Mouse (Mus musculus): ENCODE measurements around the gene Ptcra. TPM values are rescaled to one million over a fixed set of nuclear protein-coding genes. Genes with fewer than 3 reads are reported as not detected.
"Not testable (repeated sequence)": the region's sequence is repeated elsewhere in the genome, so short reads cannot be mapped to it uniquely, and the experiment has no call there.

The Ptcra gene
- 0.36 and 0.88 TPM in 2 replicates for polyA plus RNA-seq (2012; rRNA removed)

- DNase-seq (ENCODE audit: extremely low spot score in 1 of 2, low spot score in 1 of 2) = no peak
Observed at GRCm38 (mm10) chr17:46763544-46763943, at the start of gene Ptcra. TSS of gene Ptcra (minus strand) at chr17:46763712.

- DNase-seq (ENCODE audit: extremely low spot score in 1 of 2, low spot score in 1 of 2) = no peak
Observed at GRCm38 (mm10) chr17:46812442-46812841, 48.9 kb upstream of the Ptcra start.

GRCm38 (mm10) chr17:46810672-46811071 lies 47.2 kb upstream of the Ptcra start:
- DNase-seq (ENCODE audit: extremely low spot score in 1 of 2, low spot score in 1 of 2) = no peak

GRCm38 (mm10) chr17:46809131-46809830 lies 45.8 kb upstream of the Ptcra start:
- no peak for DNase-seq (ENCODE audit: extremely low spot score in 1 of 2, low spot score in 1 of 2)

GRCm38 (mm10) chr17:46808376-46808775 lies 44.9 kb upstream of the Ptcra start:
- DNase-seq (ENCODE audit: extremely low spot score in 1 of 2, low spot score in 1 of 2) = no peak

- DNase-seq (ENCODE audit: extremely low spot score in 1 of 2, low spot score in 1 of 2) = no peak
Observed at GRCm38 (mm10) chr17:46801761-46802160, 38.2 kb upstream of the Ptcra start.

- DNase-seq (ENCODE audit: extremely low spot score in 1 of 2, low spot score in 1 of 2) = no peak
Observed at GRCm38 (mm10) chr17:46799680-46800079, 36.2 kb upstream of the Ptcra start.

GRCm38 (mm10) chr17:46797386-46797785 lies 33.9 kb upstream of the Ptcra start:
- no peak for DNase-seq (ENCODE audit: extremely low spot score in 1 of 2, low spot score in 1 of 2)

- no peak for DNase-seq (ENCODE audit: extremely low spot score in 1 of 2, low spot score in 1 of 2)
Observed at GRCm38 (mm10) chr17:46796743-46797142, 33.2 kb upstream of the Ptcra start.

- DNase-seq (ENCODE audit: extremely low spot score in 1 of 2, low spot score in 1 of 2) = no peak
Observed at GRCm38 (mm10) chr17:46792963-46793362, 29.5 kb upstream of the Ptcra start.

- DNase-seq (ENCODE audit: extremely low spot score in 1 of 2, low spot score in 1 of 2) = not testable (repeated sequence)
Observed at GRCm38 (mm10) chr17:46787974-46788373, 24.5 kb upstream of the Ptcra start.

- DNase-seq (ENCODE audit: extremely low spot score in 1 of 2, low spot score in 1 of 2) = no peak
Observed at GRCm38 (mm10) chr17:46786952-46787351, 23.4 kb upstream of the Ptcra start.

- no peak for DNase-seq (ENCODE audit: extremely low spot score in 1 of 2, low spot score in 1 of 2)
Observed at GRCm38 (mm10) chr17:46783222-46783565, 19.7 kb upstream of the Ptcra start.

GRCm38 (mm10) chr17:46782341-46783221 lies 19.1 kb upstream of the Ptcra start, which contains the start of gene Rpl7l1:
TSS of gene Rpl7l1 (minus strand) at chr17:46782672.
- DNase-seq (ENCODE audit: extremely low spot score in 1 of 2, low spot score in 1 of 2) = peak; percentile 76 to 93

GRCm38 (mm10) chr17:46781876-46782275 lies 18.4 kb upstream of the Ptcra start:
- no peak for DNase-seq (ENCODE audit: extremely low spot score in 1 of 2, low spot score in 1 of 2)

- no peak for DNase-seq (ENCODE audit: extremely low spot score in 1 of 2, low spot score in 1 of 2)
Observed at GRCm38 (mm10) chr17:46776087-46776486, 12.6 kb upstream of the Ptcra start.

GRCm38 (mm10) chr17:46775070-46775469 lies 11.6 kb upstream of the Ptcra start:
- DNase-seq (ENCODE audit: extremely low spot score in 1 of 2, low spot score in 1 of 2) = no peak

GRCm38 (mm10) chr17:46774131-46774472 lies 10.6 kb upstream of the Ptcra start:
- no peak for DNase-seq (ENCODE audit: extremely low spot score in 1 of 2, low spot score in 1 of 2)

GRCm38 (mm10) chr17:46773278-46774130 lies 10.0 kb upstream of the Ptcra start:
- no peak for DNase-seq (ENCODE audit: extremely low spot score in 1 of 2, low spot score in 1 of 2)

- DNase-seq (ENCODE audit: extremely low spot score in 1 of 2, low spot score in 1 of 2) = peak; percentile 67 to 84
Observed at GRCm38 (mm10) chr17:46772404-46773277, 9.1 kb upstream of the Ptcra start, which contains the start of gene 2310039H08Rik. TSS of gene 2310039H08Rik (plus strand) at chr17:46772635.

All from frontal cortex, adult 2 months (tissue).